Mouse (Mus musculus): ENCODE measurements at regions not wholly inside any gene's neighbourhood (a gene's known extent, or its start where the extent isn't known, plus 50 kb on each side); places are given as distances from the start of the nearest gene placed in this dataset.
"Not testable (repeated sequence)": the region's sequence is repeated elsewhere in the genome, so short reads cannot be mapped to it uniquely, and the experiment has no call there.

GRCm38 (mm10) chr9:9606322-9606721 lies 367.4 kb upstream of the Arhgap42 start:
- no peak for ATAC-seq (replicated peaks; ENCODE audit: low read depth, poor library complexity, severe bottlenecking)

- no peak for ATAC-seq (replicated peaks; ENCODE audit: low read depth, poor library complexity, severe bottlenecking)
Measured at GRCm38 (mm10) chr9:9591263-9591662, 352.4 kb upstream of the Arhgap42 start.

- no peak for ATAC-seq (replicated peaks; ENCODE audit: low read depth, poor library complexity, severe bottlenecking)
Measured at GRCm38 (mm10) chr9:9583011-9583605, 344.2 kb upstream of the Arhgap42 start.

- ATAC-seq (replicated peaks; ENCODE audit: low read depth, poor library complexity, severe bottlenecking), result no peak
Measured at GRCm38 (mm10) chr9:9582301-9583010, 343.6 kb upstream of the Arhgap42 start.

- ATAC-seq (replicated peaks; ENCODE audit: low read depth, poor library complexity, severe bottlenecking), result no peak
Measured at GRCm38 (mm10) chr9:9568040-9568649, 329.2 kb upstream of the Arhgap42 start.

GRCm38 (mm10) chr9:9564551-9564950 lies 325.6 kb upstream of the Arhgap42 start:
- ATAC-seq (replicated peaks; ENCODE audit: low read depth, poor library complexity, severe bottlenecking), result no peak

- no peak for ATAC-seq (replicated peaks; ENCODE audit: low read depth, poor library complexity, severe bottlenecking)
Measured at GRCm38 (mm10) chr9:9548657-9549056, 309.8 kb upstream of the Arhgap42 start.

- ATAC-seq (replicated peaks; ENCODE audit: low read depth, poor library complexity, severe bottlenecking), result no peak
Measured at GRCm38 (mm10) chr9:9547570-9547969, 308.7 kb upstream of the Arhgap42 start.

GRCm38 (mm10) chr9:9547121-9547520 lies 308.2 kb upstream of the Arhgap42 start:
- ATAC-seq (replicated peaks; ENCODE audit: low read depth, poor library complexity, severe bottlenecking), result no peak

GRCm38 (mm10) chr9:9500345-9500744 lies 261.4 kb upstream of the Arhgap42 start:
- ATAC-seq (replicated peaks; ENCODE audit: low read depth, poor library complexity, severe bottlenecking), result no peak

- ATAC-seq (replicated peaks; ENCODE audit: low read depth, poor library complexity, severe bottlenecking), result no peak
Measured at GRCm38 (mm10) chr9:9493594-9494182, 254.8 kb upstream of the Arhgap42 start.

- ATAC-seq (replicated peaks; ENCODE audit: low read depth, poor library complexity, severe bottlenecking), result no peak
Measured at GRCm38 (mm10) chr9:9477145-9477544, 238.2 kb upstream of the Arhgap42 start.

GRCm38 (mm10) chr9:9475009-9475744 lies 236.3 kb upstream of the Arhgap42 start:
- ATAC-seq (replicated peaks; ENCODE audit: low read depth, poor library complexity, severe bottlenecking), result no peak

- no peak for ATAC-seq (replicated peaks; ENCODE audit: low read depth, poor library complexity, severe bottlenecking)
Measured at GRCm38 (mm10) chr9:9444213-9444612, 205.3 kb upstream of the Arhgap42 start.

- ATAC-seq (replicated peaks; ENCODE audit: low read depth, poor library complexity, severe bottlenecking), result no peak
Measured at GRCm38 (mm10) chr9:9420326-9420725, 181.4 kb upstream of the Arhgap42 start.

- ATAC-seq (replicated peaks; ENCODE audit: low read depth, poor library complexity, severe bottlenecking), result peak; percentile 97
Measured at GRCm38 (mm10) chr9:9412460-9413181, 173.7 kb upstream of the Arhgap42 start.

GRCm38 (mm10) chr9:9394190-9394589 lies 155.3 kb upstream of the Arhgap42 start:
- not testable (repeated sequence) for ATAC-seq (replicated peaks; ENCODE audit: low read depth, poor library complexity, severe bottlenecking)

- no peak for ATAC-seq (replicated peaks; ENCODE audit: low read depth, poor library complexity, severe bottlenecking)
Measured at GRCm38 (mm10) chr9:9376650-9377189, 137.8 kb upstream of the Arhgap42 start.

GRCm38 (mm10) chr9:9375304-9375904 lies 136.5 kb upstream of the Arhgap42 start:
- ATAC-seq (replicated peaks; ENCODE audit: low read depth, poor library complexity, severe bottlenecking), result peak; percentile 90

Measured in common myeloid progenitor, adult 5-6 weeks (primary cell).